9 mouse cellular contexts compared by ENCODE assay signal in genomic region chr8:104387980-104388379, GRCm38 (mm10). TPM values are rescaled to one million over a fixed set of nuclear protein-coding genes. Genes with fewer than 3 reads are reported as not detected.
DNase-seq lines count a peak whose midpoint lies in the region; ATAC-seq lines count a peak whose summit lies in the region.
"Had no signal": no experiment of that assay in that cellular context is flagged by ENCODE, and none has a peak within 500 bp of the region (broad histone marks: within the 10 kb centered on the region; RNA-seq: fewer than 3 reads in every experiment).

No protein-coding gene starts in this region.

- no peak overlapping the region for H3K4me3 ChIP-seq in heart, embryonic 11.5 days (ENCODE audit: low read depth, low read length)
- no peak overlapping the region for H3K4me3 ChIP-seq in intestine, embryonic 15.5 days (replicated peaks)
- no peak overlapping the region for H3K4me3 ChIP-seq in lung, embryonic 15.5 days

- intact Hi-C loops in heart, postnatal 14 days (cut with DNase I): no loop called here

- no peak overlapping the region for H3K27ac ChIP-seq in heart, embryonic 11.5 days (ENCODE audit: low read depth, low read length)
- H3K27ac ChIP-seq in intestine, embryonic 15.5 days: 0 out of 2 replicates have a peak overlapping the region, but pooled peaks have one; percentile 14
- H3K27ac ChIP-seq in lung, embryonic 15.5 days: no peak overlapping the region

- peak; percentile 41 to 45 for DNase-seq in heart, postnatal 14 days
- peak; percentile 72 for DNase-seq in brain, adult 2 months (ENCODE audit: low read depth, low spot score)
- no peak for DNase-seq in layer of hippocampus, adult 9-10 months (ENCODE audit: low spot score)
- DNase-seq in frontal cortex, postnatal 36 days (ENCODE audit: low spot score in 2 of 2): no peak
- no peak for DNase-seq in gastrocnemius, postnatal 25 days

- H3K27me3 ChIP-seq in heart, embryonic 11.5 days (ENCODE audit: control insufficient read depth, insufficient read depth, low read length): no peaks in the 10 kb centered on the region
- no peaks in the 10 kb centered on the region for H3K27me3 ChIP-seq in intestine, embryonic 15.5 days (replicated peaks)
- H3K27me3 ChIP-seq in lung, embryonic 15.5 days: no peaks in the 10 kb centered on the region
- H3K27me3 ChIP-seq: Patski had no signal

- ATAC-seq in heart, embryonic 11.5 days (replicated peaks; ENCODE audit: insufficient number of reproducible peaks, low FRiP score, low TSS enrichment): no peak
- ATAC-seq in intestine, embryonic 15.5 days: peak; percentile 55
- ATAC-seq in lung, embryonic 15.5 days (ENCODE audit: borderline replicate concordance, extremely low read depth, low FRiP score, low TSS enrichment): peak; percentile 54; the same call in 1 of the 2 replicates
- ATAC-seq: Patski had no signal

- H3K4me1 ChIP-seq in heart, embryonic 11.5 days (ENCODE audit: control insufficient read depth, insufficient read depth, low read length): peaks cover 27% of the 10 kb centered on the region
- H3K4me1 ChIP-seq in intestine, embryonic 15.5 days (replicated peaks): peaks cover 37% of the 10 kb centered on the region
- peaks cover 38% of the 10 kb centered on the region for H3K4me1 ChIP-seq in lung, embryonic 15.5 days

- WGBS in heart, embryonic 11.5 days (ENCODE audit: insufficient replicate concordance): 83% methylated on average over 2 of the region's 2 CpGs
- WGBS in intestine, embryonic 15.5 days: 71% methylated on average over 2 of the region's 2 CpGs
- WGBS in lung, embryonic 15.5 days: 69% methylated on average over 2 of the region's 2 CpGs

- no peaks in the 10 kb centered on the region for H3K36me3 ChIP-seq in heart, embryonic 11.5 days (ENCODE audit: control insufficient read depth, insufficient read depth, low read length)
- H3K36me3 ChIP-seq in intestine, embryonic 15.5 days: no peaks in the 10 kb centered on the region
- no peaks in the 10 kb centered on the region for H3K36me3 ChIP-seq in lung, embryonic 15.5 days

- no peak overlapping the region for H3K4me2 ChIP-seq in heart, embryonic 11.5 days
- no peak overlapping the region for H3K4me2 ChIP-seq in intestine, embryonic 15.5 days (replicated peaks)
- H3K4me2 ChIP-seq in lung, embryonic 15.5 days: no peak overlapping the region

- H3K9ac ChIP-seq in heart, embryonic 11.5 days (ENCODE audit: low read depth, low read length): no peak overlapping the region
- H3K9ac ChIP-seq in intestine, embryonic 15.5 days: no peak overlapping the region
- no peak overlapping the region for H3K9ac ChIP-seq in lung, embryonic 15.5 days

- H3K9me3 ChIP-seq in heart, embryonic 11.5 days (replicated peaks; ENCODE audit: control insufficient read depth, low read length): no peaks in the 10 kb centered on the region
- H3K9me3 ChIP-seq in intestine, embryonic 15.5 days: no peaks in the 10 kb centered on the region
- no peaks in the 10 kb centered on the region for H3K9me3 ChIP-seq in lung, embryonic 15.5 days

RNA-seq across cellular contexts. Expression of gene Cmtm4, which starts 7.6 kb away (rescaled TPM):
- 10 to 100 TPM; 12.1 to 13.6 TPM for total RNA-seq in heart, postnatal 14 days (2021)
- 1.9 and 2.2 TPM in 2 replicates for polyA plus RNA-seq in heart, embryonic 11.5 days (2014; fragmentation: Nextera tagmentation; extraction: Ambion mirVana)
- polyA plus RNA-seq in intestine, embryonic 15.5 days (2015; fragmentation: Nextera tagmentation; extraction: Ambion mirVana): 6.3 and 6.9 TPM in 2 replicates
- polyA plus RNA-seq in lung, embryonic 15.5 days (2015; fragmentation: Nextera tagmentation; extraction: Ambion mirVana): 2.6 and 3.0 TPM in 2 replicates
- 1 to 10 TPM; 3.7 to 4.1 TPM for total RNA-seq in gastrocnemius, postnatal 25 days (2021)

RNA-seq across cellular contexts. Expression of gene Cmtm3, which starts 48.8 kb away (rescaled TPM):
- total RNA-seq in heart, postnatal 14 days (2021): 10 to 100 TPM; 31.4 to 31.5 TPM
- 106 and 112 TPM in 2 replicates for polyA plus RNA-seq in heart, embryonic 11.5 days (2014; fragmentation: Nextera tagmentation; extraction: Ambion mirVana)
- polyA plus RNA-seq in intestine, embryonic 15.5 days (2015; fragmentation: Nextera tagmentation; extraction: Ambion mirVana): 111 and 126 TPM in 2 replicates
- 147 and 151 TPM in 2 replicates for polyA plus RNA-seq in lung, embryonic 15.5 days (2015; fragmentation: Nextera tagmentation; extraction: Ambion mirVana)
- total RNA-seq in gastrocnemius, postnatal 25 days (2021): 10 to 100 TPM in 1 of 2 experiments, 1 to 10 TPM in 1; 8.5 to 10.3 TPM

RNA-seq across cellular contexts. Expression of gene Dync1li2, which starts 54.9 kb away (rescaled TPM):
- total RNA-seq in heart, postnatal 14 days (2021): 100 to 1,000 TPM; 101 to 110 TPM
- 43.0 and 52.9 TPM in 2 replicates for polyA plus RNA-seq in heart, embryonic 11.5 days (2014; fragmentation: Nextera tagmentation; extraction: Ambion mirVana)
- 46.0 and 46.1 TPM in 2 replicates for polyA plus RNA-seq in intestine, embryonic 15.5 days (2015; fragmentation: Nextera tagmentation; extraction: Ambion mirVana)
- 61.1 and 62.2 TPM in 2 replicates for polyA plus RNA-seq in lung, embryonic 15.5 days (2015; fragmentation: Nextera tagmentation; extraction: Ambion mirVana)
- 100 to 1,000 TPM in 1 of 2 experiments, 10 to 100 TPM in 1; 63.2 to 101 TPM for total RNA-seq in gastrocnemius, postnatal 25 days (2021)

Comparison
In these comparisons a context has a peak if more than half of its experiments do, and no peak if none do; other contexts are left out.
1. DNase-seq: peak in heart, postnatal 14 days (2 of 2) and brain, adult 2 months (single experiment); none in layer of hippocampus, adult 9-10 months (single experiment), frontal cortex, postnatal 36 days (0 of 2) and gastrocnemius, postnatal 25 days (single experiment).